26 mouse cellular contexts compared by ENCODE assay signal in genomic region chr4:107550096-107550495, GRCm38 (mm10).
A peak's percentile ranks its signal among the peaks of the same experiment; 100 is the strongest.
DNase-seq lines count a peak whose midpoint lies in the region; ATAC-seq lines count a peak whose summit lies in the region.
"Had no signal": no experiment of that assay in that cellular context is flagged by ENCODE, and none has a peak within 500 bp of the region (broad histone marks: within the 10 kb centered on the region; RNA-seq: fewer than 3 reads in every experiment).

No protein-coding gene starts in this region.

- 78% methylated on average over 10 of the region's 10 CpGs for WGBS in kidney, embryonic 15.5 days

- no peak overlapping the region for H3K27ac ChIP-seq in kidney, embryonic 15.5 days
- H3K27ac ChIP-seq: forebrain, embryonic 10.5 days; heart, adult 2 months; heart, embryonic 13.5 days; hindbrain, postnatal 0 days; kidney, postnatal 0 days; layer of hippocampus, adult 2 months; liver, embryonic 15.5 days; macrophage; midbrain, embryonic 12.5 days; stomach, postnatal 0 days had no signal

- no peaks in the 10 kb centered on the region for H3K27me3 ChIP-seq in kidney, embryonic 15.5 days
- H3K27me3 ChIP-seq: CH12.LX; liver, embryonic 15.5 days; midbrain, embryonic 12.5 days had no signal

- DNase-seq in kidney, postnatal 10 days, result peak; percentile 26
- peak; percentile 2 for DNase-seq in thymus, postnatal 4 days
- DNase-seq in thymus, postnatal 36 days, result no peak
- DNase-seq in adipocyte (ENCODE audit: low spot score), result peak; percentile 39
- no peak for DNase-seq in cerebellum, postnatal 10 days
- DNase-seq: adrenal gland, postnatal 25 days; B cell, adult 2 months; cerebellum, adult 8-10 months; heart, postnatal 14 days; liver had no signal

- no peak overlapping the region for H3K4me2 ChIP-seq in kidney, embryonic 15.5 days
- H3K4me2 ChIP-seq: heart, embryonic 13.5 days; liver, embryonic 15.5 days; midbrain, embryonic 12.5 days had no signal

- no peak overlapping the region for H3K4me3 ChIP-seq in kidney, embryonic 15.5 days (replicated peaks)
- H3K4me3 ChIP-seq: forebrain, embryonic 10.5 days; heart, adult 2 months; heart, embryonic 13.5 days; layer of hippocampus, adult 2 months; liver, embryonic 15.5 days; midbrain, embryonic 12.5 days had no signal

- no peaks in the 10 kb centered on the region for H3K9me3 ChIP-seq in kidney, embryonic 15.5 days (replicated peaks)
- H3K9me3 ChIP-seq: forebrain, embryonic 10.5 days; G1E; heart, embryonic 13.5 days; liver, embryonic 15.5 days; midbrain, embryonic 12.5 days had no signal

- no peak for ATAC-seq in kidney, embryonic 15.5 days (replicated peaks; ENCODE audit: low FRiP score)
- ATAC-seq in megakaryocyte progenitor cell, adult 5-6 weeks (replicated peaks; ENCODE audit: poor library complexity), result no peak
- ATAC-seq: forebrain, embryonic 16.5 days; hindbrain, postnatal 0 days; intestine, embryonic 16.5 days had no signal

- no peak overlapping the region for H3K9ac ChIP-seq in kidney, embryonic 15.5 days
- H3K9ac ChIP-seq: heart, embryonic 13.5 days; liver, embryonic 15.5 days; midbrain, embryonic 12.5 days had no signal

- H3K4me1 ChIP-seq in kidney, embryonic 15.5 days, result peaks cover 17% of the 10 kb centered on the region; the same call in 1 of the 2 replicates
- H3K4me1 ChIP-seq: liver, embryonic 15.5 days; midbrain, embryonic 12.5 days had no signal

- no peaks in the 10 kb centered on the region for H3K36me3 ChIP-seq in kidney, embryonic 15.5 days
- H3K36me3 ChIP-seq: forebrain, embryonic 10.5 days; G1E; heart, embryonic 13.5 days; liver, embryonic 15.5 days; midbrain, embryonic 12.5 days had no signal

Comparison
In these comparisons a context has a peak if more than half of its experiments do, and no peak if none do; other contexts are left out.
1. DNase-seq: peak in kidney, postnatal 10 days (single experiment), thymus, postnatal 4 days (single experiment) and adipocyte (single experiment); none in thymus, postnatal 36 days (0 of 2) and cerebellum, postnatal 10 days (0 of 2).